Mouse (Mus musculus) intestine, embryonic 16.5 days (tissue): ENCODE results near the gene Secisbp2l. TPM values are rescaled to one million over a fixed set of nuclear protein-coding genes. Genes with fewer than 3 reads are reported as not detected.

Experiments
- ATAC-seq: fragments of 200-750 bp; cut with Nextera tagmentation; 2 replicates; pipeline ENCODE4 v1.8.0; 2017; ENCODE audit warnings: moderate TSS enrichment, moderate library complexity
- H3K27ac ChIP-seq: fragments of 300-500 bp; sonication (generic); 2 replicates; pipeline ENCODE4 v1.5.1; 2014; ENCODE audit warnings: mild to moderate bottlenecking, low read length
- H3K27me3 ChIP-seq: fragments of 300-500 bp; sonication (generic); replicated peaks from 2 replicates; pipeline ENCODE4 v1.6.1; 2014; ENCODE audit warnings: low read length, control low read depth, mixed read lengths; ENCODE audit not compliant: control insufficient read depth, insufficient read depth
- H3K36me3 ChIP-seq: fragments of 300-500 bp; sonication (generic); 2 replicates; pipeline ENCODE4 v1.6.1; 2014; ENCODE audit warnings: low read length, control low read depth; ENCODE audit not compliant: control insufficient read depth, insufficient read depth
- H3K4me1 ChIP-seq: fragments of 300-500 bp; sonication (generic); 2 replicates; pipeline ENCODE4 v1.6.1; 2014; ENCODE audit warnings: low read length, control low read depth, mixed read lengths; ENCODE audit not compliant: control insufficient read depth, insufficient read depth
- H3K4me2 ChIP-seq: fragments of 300-500 bp; sonication (generic); 2 replicates; pipeline ENCODE4 v1.6.1; 2014; ENCODE audit warnings: low read depth, low read length, control low read depth
- H3K4me3 ChIP-seq: fragments of 300-500 bp; sonication (generic); 2 replicates; pipeline ENCODE4 v1.5.1; 2014; ENCODE audit warnings: mild to moderate bottlenecking, low read length
- H3K9ac ChIP-seq: fragments of 300-500 bp; sonication (generic); 2 replicates; pipeline ENCODE4 v1.6.1; 2014; ENCODE audit warnings: low read depth, low read length
- H3K9me3 ChIP-seq: fragments of 300-500 bp; sonication (generic); 2 replicates; pipeline ENCODE4 v1.6.1; 2016; ENCODE audit warnings: low read length, control low read depth; ENCODE audit not compliant: control insufficient read depth
- WGBS: fragments of 180-500 bp; shearing (Covaris S2); extraction: QIAGEN DNeasy Blood & Tissue Kit; methylation state at CpG from one replicate; pipeline ENCODE4 v1.1.7; 2014; 5-methylcytosine and 5-hydroxymethylcytosine counted together
- polyA plus RNA-seq: library from polyadenylated mRNA; unstranded; fragments of >200 nt; fragmentation: Nextera tagmentation; extraction: Ambion mirVana; gene quantifications from 2 replicates; pipeline ENCODE4 v1.2.1, GENCODE M21; 2015

The Secisbp2l gene
- polyA plus RNA-seq, 1 experiment from 2014 or later = 11.9 TPM

GRCm38 (mm10) chr2:125774846-125775245, 7.8 kb downstream of the Secisbp2l start:
- no peaks in the 10 kb centered on the region for H3K9me3 ChIP-seq
- no peak overlapping the region for H3K9ac ChIP-seq
- WGBS = 84% methylated on average over 4 of the region's 4 CpGs
- no peaks in the 10 kb centered on the region for H3K4me1 ChIP-seq
- no peaks in the 10 kb centered on the region for H3K27me3 ChIP-seq
- H3K4me3 ChIP-seq = no peak overlapping the region
- ATAC-seq = no peak
- no peak overlapping the region for H3K4me2 ChIP-seq
- H3K36me3 ChIP-seq = peaks cover 3% of the 10 kb centered on the region; the same call in 1 of the 2 replicates
- H3K27ac ChIP-seq = no peak overlapping the region

GRCm38 (mm10) chr2:125765029-125765428, 17.6 kb downstream of the Secisbp2l start:
- ATAC-seq = no peak
- Histone ChIP-seq H3K4me2 (no peak overlapping the region), H3K9me3 (no peaks in the 10 kb centered on the region), H3K36me3 (0 out of 2 replicates have a peak, but pooled peaks cover 3% of the 10 kb centered on the region), H3K9ac (no peak overlapping the region), H3K27me3 (no peaks in the 10 kb centered on the region), H3K27ac (no peak overlapping the region), H3K4me3 (no peak overlapping the region), H3K4me1 (no peaks in the 10 kb centered on the region)
- WGBS = 90% methylated on average over 3 of the region's 3 CpGs

GRCm38 (mm10) chr2:125764531-125764930, 18.1 kb downstream of the Secisbp2l start:
- Histone ChIP-seq H3K9me3 (no peaks in the 10 kb centered on the region), H3K27ac (no peak overlapping the region), H3K36me3 (0 out of 2 replicates have a peak, but pooled peaks cover 3% of the 10 kb centered on the region), H3K4me3 (no peak overlapping the region), H3K9ac (no peak overlapping the region), H3K4me2 (no peak overlapping the region), H3K27me3 (no peaks in the 10 kb centered on the region), H3K4me1 (no peaks in the 10 kb centered on the region)
- 87% methylated on average over 5 of the region's 5 CpGs for WGBS
- no peak for ATAC-seq

GRCm38 (mm10) chr2:125749330-125749729, 33.3 kb downstream of the Secisbp2l start:
- Histone ChIP-seq H3K36me3 (peaks cover 10% of the 10 kb centered on the region), H3K4me1 (no peaks in the 10 kb centered on the region), H3K9me3 (no peaks in the 10 kb centered on the region), H3K4me2 (no peak overlapping the region), H3K27ac (no peak overlapping the region), H3K9ac (no peak overlapping the region), H3K27me3 (no peaks in the 10 kb centered on the region), H3K4me3 (no peak overlapping the region)
- WGBS = 82% methylated on average over 2 of the region's 2 CpGs
- no peak for ATAC-seq

GRCm38 (mm10) chr2:125739338-125739737, 43.3 kb downstream of the Secisbp2l start:
- H3K9ac ChIP-seq = no peak overlapping the region
- no peak overlapping the region for H3K4me3 ChIP-seq
- no peaks in the 10 kb centered on the region for H3K27me3 ChIP-seq
- no peaks in the 10 kb centered on the region for H3K4me1 ChIP-seq
- no peak overlapping the region for H3K27ac ChIP-seq
- WGBS = 83% methylated on average over 6 of the region's 6 CpGs
- H3K9me3 ChIP-seq = no peaks in the 10 kb centered on the region
- H3K4me2 ChIP-seq = no peak overlapping the region
- H3K36me3 ChIP-seq = peaks cover 7% of the 10 kb centered on the region; the same call in 1 of the 2 replicates
- ATAC-seq = no peak

- H3K27ac ChIP-seq = no peak overlapping the region
- no peak for ATAC-seq
- no peak overlapping the region for H3K9ac ChIP-seq
- H3K36me3 ChIP-seq = 0 out of 2 replicates have a peak, but pooled peaks cover 4% of the 10 kb centered on the region
- H3K4me3 ChIP-seq = no peak overlapping the region
- H3K27me3 ChIP-seq = no peaks in the 10 kb centered on the region
- no peak overlapping the region for H3K4me2 ChIP-seq
- no peaks in the 10 kb centered on the region for H3K9me3 ChIP-seq
- 79% methylated on average over 5 of the region's 5 CpGs for WGBS
- no peaks in the 10 kb centered on the region for H3K4me1 ChIP-seq
These were observed 44.0 kb downstream of the Secisbp2l start for GRCm38 (mm10) chr2:125738718-125739117.

- Histone ChIP-seq H3K9me3 (no peaks in the 10 kb centered on the region), H3K36me3 (0 out of 2 replicates have a peak, but pooled peaks cover 4% of the 10 kb centered on the region), H3K27ac (no peak overlapping the region), H3K4me1 (peaks cover 5% of the 10 kb centered on the region; the same call in 1 of the 2 replicates), H3K27me3 (no peaks in the 10 kb centered on the region), H3K9ac (no peak overlapping the region), H3K4me2 (no peak overlapping the region), H3K4me3 (no peak overlapping the region)
- ATAC-seq = no peak
These were observed 46.7 kb downstream of the Secisbp2l start for GRCm38 (mm10) chr2:125736025-125736343.

GRCm38 (mm10) chr2:125735333-125736024, 47.2 kb downstream of the Secisbp2l start:
- Histone ChIP-seq H3K4me3 (no peak overlapping the region), H3K36me3 (0 out of 2 replicates have a peak, but pooled peaks cover 4% of the 10 kb centered on the region), H3K4me2 (no peak overlapping the region), H3K9ac (no peak overlapping the region), H3K4me1 (peaks cover 5% of the 10 kb centered on the region; the same call in 1 of the 2 replicates), H3K27ac (no peak overlapping the region), H3K9me3 (no peaks in the 10 kb centered on the region), H3K27me3 (no peaks in the 10 kb centered on the region)
- ATAC-seq = no peak
- 67% methylated on average over 2 of the region's 2 CpGs for WGBS

- Histone ChIP-seq H3K9me3 (no peaks in the 10 kb centered on the region), H3K27me3 (no peaks in the 10 kb centered on the region), H3K4me2 (no peak overlapping the region), H3K4me1 (peaks cover 5% of the 10 kb centered on the region; the same call in 1 of the 2 replicates), H3K4me3 (no peak overlapping the region), H3K36me3 (0 out of 2 replicates have a peak, but pooled peaks cover 4% of the 10 kb centered on the region), H3K27ac (no peak overlapping the region), H3K9ac (no peak overlapping the region)
- ATAC-seq = no peak
These were observed 47.9 kb downstream of the Secisbp2l start for GRCm38 (mm10) chr2:125734741-125735140.
